Mouse (Mus musculus) megakaryocyte, embryonic 14.5 days (primary cell): ENCODE measurements around the gene Atf6.

Experiments
- FLI1 ChIP-seq: IDR thresholded peaks from 2 replicates; pipeline ENCODE4 v1.6.1; 2012; ENCODE audit warnings: low read length, inconsistent platforms, mixed read lengths
- GATA1 ChIP-seq: IDR thresholded peaks from 3 replicates; pipeline ENCODE4 v1.6.1; 2012; ENCODE audit warnings: mixed read lengths, low read length, inconsistent platforms, borderline replicate concordance

- TF ChIP-seq GATA1 (no peak), FLI1 (no peak)
Observed at GRCm38 (mm10) chr1:170915657-170916056, 48.1 kb upstream of the Atf6 start.
